Comparison of ENCODE assay signal across 8 mouse cellular contexts in genomic region chr12:55354904-55355303, GRCm38 (mm10). TPM values are rescaled to one million over a fixed set of nuclear protein-coding genes. Genes with fewer than 3 reads are reported as not detected.
A peak's percentile ranks its signal among the peaks of the same experiment; 100 is the strongest.
DNase-seq lines count a peak whose midpoint lies in the region; ATAC-seq and TF ChIP-seq lines count a peak whose summit lies in the region.

No protein-coding gene starts in this region.

- H3K4me1 ChIP-seq in spleen, adult 2 months (ENCODE audit: control insufficient read depth, insufficient read depth, insufficient read length): no peaks in the 10 kb centered on the region
- no peaks in the 10 kb centered on the region for H3K4me1 ChIP-seq in forebrain, embryonic 12.5 days
- no peaks in the 10 kb centered on the region for H3K4me1 ChIP-seq in intestine, embryonic 16.5 days (ENCODE audit: control insufficient read depth, insufficient read depth, low read length)
- no peaks in the 10 kb centered on the region for H3K4me1 ChIP-seq in limb, embryonic 15.5 days
- H3K4me1 ChIP-seq in neural tube, embryonic 14.5 days (ENCODE audit: control insufficient read depth, insufficient read depth, low read length): no peaks in the 10 kb centered on the region

- no peak for TF ChIP-seq CTCF in spleen, adult 2 months (IDR thresholded peaks at IDR 0.05; ENCODE audit: extremely low read depth, insufficient read depth, insufficient read length, insufficient replicate concordance)

- TF ChIP-seq POLR2A in spleen, adult 2 months (IDR thresholded peaks at IDR 0.05; ENCODE audit: low read depth, low read length): no peak

- WGBS in spleen, adult 2 months: 21% methylated on average over 4 of the region's 4 CpGs
- 63% methylated on average over 4 of the region's 4 CpGs for WGBS in forebrain, embryonic 12.5 days
- WGBS in intestine, embryonic 16.5 days: 57% methylated on average over 4 of the region's 4 CpGs
- WGBS in limb, embryonic 15.5 days: 59% methylated on average over 4 of the region's 4 CpGs
- WGBS in neural tube, embryonic 14.5 days: 61% methylated on average over 4 of the region's 4 CpGs

- H3K4me3 ChIP-seq in spleen, adult 2 months (ENCODE audit: extremely low read depth, insufficient read depth, insufficient read length): no peak overlapping the region
- no peak overlapping the region for H3K4me3 ChIP-seq in forebrain, embryonic 12.5 days (replicated peaks)
- H3K4me3 ChIP-seq in intestine, embryonic 16.5 days (ENCODE audit: low read length): no peak overlapping the region
- no peak overlapping the region for H3K4me3 ChIP-seq in limb, embryonic 15.5 days
- H3K4me3 ChIP-seq in neural tube, embryonic 14.5 days (ENCODE audit: low read depth, low read length): no peak overlapping the region

- no peak overlapping the region for H3K9ac ChIP-seq in forebrain, embryonic 12.5 days
- no peak overlapping the region for H3K9ac ChIP-seq in intestine, embryonic 16.5 days (ENCODE audit: low read depth, low read length)
- no peak overlapping the region for H3K9ac ChIP-seq in limb, embryonic 15.5 days
- no peak overlapping the region for H3K9ac ChIP-seq in neural tube, embryonic 14.5 days (replicated peaks; ENCODE audit: low read depth, low read length)

- H3K4me2 ChIP-seq in forebrain, embryonic 12.5 days: no peak overlapping the region
- no peak overlapping the region for H3K4me2 ChIP-seq in intestine, embryonic 16.5 days (ENCODE audit: low read depth, low read length)
- H3K4me2 ChIP-seq in limb, embryonic 15.5 days: no peak overlapping the region
- H3K4me2 ChIP-seq in neural tube, embryonic 14.5 days (ENCODE audit: low read depth, low read length): no peak overlapping the region

- no peak overlapping the region for H3K27ac ChIP-seq in spleen, adult 2 months (ENCODE audit: insufficient read depth, low read length)
- no peak overlapping the region for H3K27ac ChIP-seq in forebrain, embryonic 12.5 days
- no peak overlapping the region for H3K27ac ChIP-seq in intestine, embryonic 16.5 days (ENCODE audit: low read length)
- H3K27ac ChIP-seq in limb, embryonic 15.5 days: no peak overlapping the region
- no peak overlapping the region for H3K27ac ChIP-seq in neural tube, embryonic 14.5 days (ENCODE audit: low read depth, low read length)

- no peaks in the 10 kb centered on the region for H3K27me3 ChIP-seq in spleen, adult 2 months (ENCODE audit: control insufficient read depth, insufficient read depth, low read length)
- H3K27me3 ChIP-seq in forebrain, embryonic 12.5 days: no peaks in the 10 kb centered on the region
- H3K27me3 ChIP-seq in intestine, embryonic 16.5 days (replicated peaks; ENCODE audit: control insufficient read depth, insufficient read depth, low read length): no peaks in the 10 kb centered on the region
- no peaks in the 10 kb centered on the region for H3K27me3 ChIP-seq in limb, embryonic 15.5 days
- H3K27me3 ChIP-seq in neural tube, embryonic 14.5 days (ENCODE audit: control insufficient read depth, insufficient read depth, low read length): no peaks in the 10 kb centered on the region

- peak; percentile 11 to 22 for DNase-seq in spleen, adult 2 months (ENCODE audit: low read depth in 1 of 2, low spot score in 2 of 2)
- no peak for DNase-seq in spleen, postnatal 4 days (ENCODE audit: low spot score in 2 of 2)
- DNase-seq in c-Kit-positive CD71-negative TER-119-negative erythroid progenitor cells, embryonic 14.5 days (ENCODE audit: low read depth): peak; percentile 25
- DNase-seq in ovary, adult 18-20 months (ENCODE audit: low spot score): no peak

- peak; percentile 58; the same call in 1 of the 2 replicates for ATAC-seq in forebrain, embryonic 12.5 days (ENCODE audit: low FRiP score)
- peak; percentile 55; the same call in 1 of the 2 replicates for ATAC-seq in intestine, embryonic 16.5 days
- 0 out of 2 replicates have a peak, but pooled peaks have one; percentile 44 for ATAC-seq in limb, embryonic 15.5 days (ENCODE audit: insufficient number of reproducible peaks, low FRiP score, low TSS enrichment, low read depth)
- peak; percentile 77; the same call in 1 of the 2 replicates for ATAC-seq in neural tube, embryonic 14.5 days (ENCODE audit: low read depth)

- no peaks in the 10 kb centered on the region for H3K9me3 ChIP-seq in forebrain, embryonic 12.5 days
- no peaks in the 10 kb centered on the region for H3K9me3 ChIP-seq in intestine, embryonic 16.5 days (ENCODE audit: control insufficient read depth, low read length)
- no peaks in the 10 kb centered on the region for H3K9me3 ChIP-seq in limb, embryonic 15.5 days
- H3K9me3 ChIP-seq in neural tube, embryonic 14.5 days (ENCODE audit: control insufficient read depth, low read length): no peaks in the 10 kb centered on the region

- H3K36me3 ChIP-seq in spleen, adult 2 months (ENCODE audit: control insufficient read depth, insufficient read depth, low read length): no peaks in the 10 kb centered on the region; the same call in 1 of the 2 replicates
- no peaks in the 10 kb centered on the region for H3K36me3 ChIP-seq in forebrain, embryonic 12.5 days (replicated peaks)
- H3K36me3 ChIP-seq in intestine, embryonic 16.5 days (ENCODE audit: control insufficient read depth, insufficient read depth, low read length): no peaks in the 10 kb centered on the region
- no peaks in the 10 kb centered on the region for H3K36me3 ChIP-seq in limb, embryonic 15.5 days
- no peaks in the 10 kb centered on the region for H3K36me3 ChIP-seq in neural tube, embryonic 14.5 days (ENCODE audit: control insufficient read depth, insufficient read depth, low read length)

RNA-seq across cellular contexts. Expression of gene Psma6, which starts 29.1 kb away (rescaled TPM):
- 16.5 and 20.1 TPM in 2 replicates for polyA plus RNA-seq in spleen, adult 2 months (2012; rRNA removed)
- polyA plus RNA-seq in forebrain, embryonic 12.5 days (2016; fragmentation: Nextera tagmentation; extraction: Ambion mirVana): 425 and 437 TPM in 2 replicates
- polyA plus RNA-seq in intestine, embryonic 16.5 days (2015; fragmentation: Nextera tagmentation; extraction: Ambion mirVana): 375 and 407 TPM in 2 replicates
- polyA plus RNA-seq in limb, embryonic 15.5 days (2015; fragmentation: Nextera tagmentation; extraction: Ambion mirVana): 373 and 378 TPM in 2 replicates
- 420 and 439 TPM in 2 replicates for polyA plus RNA-seq in neural tube, embryonic 14.5 days (2014; fragmentation: Nextera tagmentation; extraction: Ambion mirVana)

RNA-seq across cellular contexts. Expression of gene Ppp2r3c, which starts 52.1 kb away (rescaled TPM):
- 1.1 and 1.2 TPM in 2 replicates for polyA plus RNA-seq in spleen, adult 2 months (2012; rRNA removed)
- 27.1 and 28.3 TPM in 2 replicates for polyA plus RNA-seq in forebrain, embryonic 12.5 days (2016; fragmentation: Nextera tagmentation; extraction: Ambion mirVana)
- 9.6 and 10.2 TPM in 2 replicates for polyA plus RNA-seq in intestine, embryonic 16.5 days (2015; fragmentation: Nextera tagmentation; extraction: Ambion mirVana)
- 11.0 and 11.2 TPM in 2 replicates for polyA plus RNA-seq in limb, embryonic 15.5 days (2015; fragmentation: Nextera tagmentation; extraction: Ambion mirVana)
- 27.8 and 31.1 TPM in 2 replicates for polyA plus RNA-seq in neural tube, embryonic 14.5 days (2014; fragmentation: Nextera tagmentation; extraction: Ambion mirVana)

RNA-seq across cellular contexts. Expression of gene 1110008L16Rik, which starts 55.5 kb away (rescaled TPM):
- 1.4 and 1.7 TPM in 2 replicates for polyA plus RNA-seq in spleen, adult 2 months (2012; rRNA removed)
- 13.2 and 14.1 TPM in 2 replicates for polyA plus RNA-seq in forebrain, embryonic 12.5 days (2016; fragmentation: Nextera tagmentation; extraction: Ambion mirVana)
- polyA plus RNA-seq in intestine, embryonic 16.5 days (2015; fragmentation: Nextera tagmentation; extraction: Ambion mirVana): 16.7 and 18.5 TPM in 2 replicates
- polyA plus RNA-seq in limb, embryonic 15.5 days (2015; fragmentation: Nextera tagmentation; extraction: Ambion mirVana): 13.2 and 14.2 TPM in 2 replicates
- polyA plus RNA-seq in neural tube, embryonic 14.5 days (2014; fragmentation: Nextera tagmentation; extraction: Ambion mirVana): 9.2 and 11.4 TPM in 2 replicates

Comparison
In these comparisons a context has a peak if more than half of its experiments do, and no peak if none do; other contexts are left out.
1. DNase-seq: peak in spleen, adult 2 months (2 of 2) and c-Kit-positive CD71-negative TER-119-negative erythroid progenitor cells, embryonic 14.5 days (single experiment); none in spleen, postnatal 4 days (0 of 2) and ovary, adult 18-20 months (single experiment).
2. RNA of gene Psma6, which starts 29.1 kb away (polyA plus RNA-seq): 420 to 439 TPM in neural tube, embryonic 14.5 days, 425 to 437 TPM in forebrain, embryonic 12.5 days, 375 to 407 TPM in intestine, embryonic 16.5 days and 373 to 378 TPM in limb, embryonic 15.5 days; 16.5 to 20.1 TPM in spleen, adult 2 months; every median in the first group is over 10 times any median in the second.
3. Peak in every context shown above with its lines, with median percentiles within 50 percentile points of each other: ATAC-seq.